Mouse (Mus musculus): ENCODE data around the gene Elk4.

- TF ChIP-seq POLR2A (IDR thresholded peaks at IDR 0.05; ENCODE audit: borderline replicate concordance, extremely low read depth, low read depth, low read length): no peak
- no peak for TF ChIP-seq CTCF (IDR thresholded peaks at IDR 0.05; ENCODE audit: insufficient read depth, low read length)
Observed at GRCm38 (mm10) chr1:132003817-132004216, 3.6 kb upstream of the Elk4 start.

Data from lung, adult 2 months (tissue).